Mouse (Mus musculus) retina, adult 2 months (tissue): Measurements from ENCODE around the gene Eid1.

ENCODE experiments used
- DNase-seq: peaks from one replicate; pipeline ENCODE4 v3.0.0-alpha.2; 2012; ENCODE audit warnings: low read depth, low spot score

The Eid1 gene

GRCm38 (mm10) chr2:125672957-125673631, at the start of gene Eid1:
Gene Eid1 (plus strand): TSS chr2:125673095.
- peak; percentile 85 for DNase-seq

GRCm38 (mm10) chr2:125623211-125623610, 49.7 kb upstream of the Eid1 start:
- DNase-seq, result no peak

- DNase-seq, result no peak
These were observed 48.7 kb upstream of the Eid1 start for GRCm38 (mm10) chr2:125624127-125624685.

- DNase-seq, result peak; percentile 93
These were observed 48.0 kb upstream of the Eid1 start, which contains the start of gene Cep152 for GRCm38 (mm10) chr2:125624837-125625351. Gene Cep152 (minus strand): TSS chr2:125625113.

- no peak for DNase-seq
These were observed 46.4 kb upstream of the Eid1 start for GRCm38 (mm10) chr2:125626536-125626935.

- no peak for DNase-seq
These were observed 44.4 kb upstream of the Eid1 start for GRCm38 (mm10) chr2:125628487-125628886.

GRCm38 (mm10) chr2:125630010-125630409, 42.9 kb upstream of the Eid1 start:
- no peak for DNase-seq

- DNase-seq, result no peak
These were observed 35.6 kb upstream of the Eid1 start for GRCm38 (mm10) chr2:125637331-125637730.

- DNase-seq, result no peak
These were observed 28.0 kb upstream of the Eid1 start for GRCm38 (mm10) chr2:125644912-125645311.

- no peak for DNase-seq
These were observed 22.9 kb upstream of the Eid1 start for GRCm38 (mm10) chr2:125650038-125650437.

- no peak for DNase-seq
These were observed 22.0 kb upstream of the Eid1 start for GRCm38 (mm10) chr2:125650742-125651352.

- no peak for DNase-seq
These were observed 21.3 kb upstream of the Eid1 start for GRCm38 (mm10) chr2:125651563-125651962.

GRCm38 (mm10) chr2:125653286-125653685, 19.6 kb upstream of the Eid1 start:
- no peak for DNase-seq

GRCm38 (mm10) chr2:125655391-125655790, 17.5 kb upstream of the Eid1 start:
- DNase-seq, result no peak

GRCm38 (mm10) chr2:125659823-125660536, 12.9 kb upstream of the Eid1 start:
- no peak for DNase-seq

GRCm38 (mm10) chr2:125660537-125661130, 12.3 kb upstream of the Eid1 start:
- DNase-seq, result no peak

GRCm38 (mm10) chr2:125661156-125661555, 11.7 kb upstream of the Eid1 start:
- DNase-seq, result no peak

GRCm38 (mm10) chr2:125662517-125662916, 10.4 kb upstream of the Eid1 start:
- no peak for DNase-seq

GRCm38 (mm10) chr2:125665213-125665612, 7.7 kb upstream of the Eid1 start:
- DNase-seq, result no peak

- DNase-seq, result no peak
These were observed 7.0 kb upstream of the Eid1 start for GRCm38 (mm10) chr2:125665909-125666308.

- DNase-seq, result no peak
These were observed 6.2 kb upstream of the Eid1 start for GRCm38 (mm10) chr2:125666668-125667067.

GRCm38 (mm10) chr2:125667184-125667583, 5.7 kb upstream of the Eid1 start:
- no peak for DNase-seq
